Mouse (Mus musculus): Measurements from ENCODE around the gene Mfrp.
A peak's percentile ranks its signal among the peaks of the same experiment; 100 is the strongest.

The Mfrp gene

DNA sequence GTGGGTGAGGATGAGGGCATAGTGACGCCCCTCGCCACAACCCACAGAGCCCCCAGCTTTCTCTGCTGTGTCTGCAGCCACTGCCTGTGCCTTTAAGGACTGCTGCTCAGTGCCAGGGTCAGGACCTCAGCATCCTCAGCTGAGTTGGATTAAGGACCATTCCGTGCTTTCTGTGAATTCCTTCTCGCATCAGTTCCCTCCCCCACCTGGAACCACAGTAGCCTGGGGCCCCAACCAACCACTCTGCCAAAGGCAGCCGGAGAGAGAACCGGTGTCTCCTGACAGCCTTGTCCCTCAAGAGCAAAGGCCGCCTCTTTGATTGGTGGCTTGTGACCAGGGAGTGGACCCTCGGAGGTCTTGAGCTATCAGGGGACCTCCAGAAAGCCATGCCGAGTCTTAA, at the start of gene Mfrp:
TSS of gene Mfrp (plus strand) at position 240 of the 400 bp plus-strand sequence.
- DNase-seq (ENCODE audit: extremely low read depth, low read depth): no peak

DNA sequence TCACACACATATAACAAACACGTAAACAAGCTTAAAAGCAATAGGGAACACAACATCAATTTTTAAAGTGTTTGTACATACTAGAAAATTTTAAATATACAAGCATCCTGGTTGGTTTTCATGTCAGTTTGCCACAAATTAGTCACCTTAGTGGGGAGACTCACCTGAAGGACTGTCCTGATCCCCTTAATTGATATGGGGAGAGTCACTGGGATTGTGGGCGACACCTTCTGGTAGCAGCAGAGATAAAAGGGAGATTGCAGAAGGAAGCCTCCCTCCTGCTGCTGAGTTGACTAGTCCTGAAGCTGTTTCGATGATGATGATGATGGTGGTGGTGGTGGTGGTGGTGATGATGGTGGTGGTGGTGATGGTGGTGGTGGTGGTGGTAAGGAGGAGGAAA, 48.7 kb upstream of the Mfrp start:
- no peak for DNase-seq (ENCODE audit: extremely low read depth, low read depth)

GRCm38 (mm10) chr9:44053936-44054335, 47.6 kb upstream of the Mfrp start:
- DNase-seq (ENCODE audit: extremely low read depth, low read depth): no peak

GRCm38 (mm10) chr9:44058606-44059005, 42.9 kb upstream of the Mfrp start:
- no peak for DNase-seq (ENCODE audit: extremely low read depth, low read depth)

DNA sequence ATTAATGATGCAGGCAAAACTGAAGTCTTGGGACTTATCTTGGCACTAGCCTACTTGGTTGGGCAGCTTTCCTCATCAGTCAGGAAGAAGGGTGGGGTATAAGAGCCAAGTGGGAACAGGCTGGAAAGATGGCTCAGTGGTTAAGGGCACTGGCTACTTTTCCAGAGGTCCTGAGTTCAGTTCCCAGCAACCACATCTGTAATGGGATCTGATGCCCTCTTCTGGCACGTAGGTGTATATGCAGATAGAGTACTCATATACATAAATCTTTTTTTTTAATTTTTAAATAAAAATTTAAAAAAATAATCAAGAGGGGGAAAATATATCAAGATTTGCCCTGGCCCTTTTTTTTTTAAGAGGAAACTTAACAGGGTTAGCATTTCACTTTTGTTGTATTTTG, 36.4 kb upstream of the Mfrp start:
- no peak for DNase-seq (ENCODE audit: extremely low read depth, low read depth)

DNA sequence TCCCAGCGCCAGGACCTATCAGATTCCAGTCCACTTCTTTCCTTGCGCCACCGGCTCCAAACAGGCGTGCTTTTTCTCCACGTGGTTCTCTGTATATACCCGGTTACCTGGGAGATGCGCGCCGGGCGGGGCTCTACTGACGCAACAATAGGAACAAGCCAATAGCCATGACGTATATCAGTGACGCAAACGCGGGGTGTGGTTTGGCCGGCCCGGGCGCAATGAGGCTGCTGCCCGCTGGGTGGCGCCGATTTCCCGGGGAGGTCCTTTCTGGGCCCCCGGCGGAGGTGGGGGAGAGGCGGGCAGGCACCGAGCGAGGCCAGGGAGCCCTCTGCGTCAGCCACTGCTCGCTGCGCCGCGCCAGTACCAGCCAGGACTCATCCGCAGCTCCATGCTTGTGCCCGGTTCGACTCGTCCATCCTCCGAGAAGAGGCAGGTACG, 34.7 kb upstream of the Mfrp start, which contains the start of gene Usp2:
TSS of gene Usp2 (plus strand) at position 237 of the 441 bp plus-strand sequence.
- peak; percentile 91 for DNase-seq (ENCODE audit: extremely low read depth, low read depth)

GRCm38 (mm10) chr9:44067241-44067959, 34.1 kb upstream of the Mfrp start:
- DNase-seq (ENCODE audit: extremely low read depth, low read depth): peak; percentile 73

GRCm38 (mm10) chr9:44067960-44068330, 33.6 kb upstream of the Mfrp start:
- no peak for DNase-seq (ENCODE audit: extremely low read depth, low read depth)

GRCm38 (mm10) chr9:44069252-44069651, 32.3 kb upstream of the Mfrp start:
- no peak for DNase-seq (ENCODE audit: extremely low read depth, low read depth)

GRCm38 (mm10) chr9:44070113-44070843, 31.3 kb upstream of the Mfrp start:
- DNase-seq (ENCODE audit: extremely low read depth, low read depth): no peak

- DNase-seq (ENCODE audit: extremely low read depth, low read depth): no peak
Observed at GRCm38 (mm10) chr9:44070844-44071231, 30.7 kb upstream of the Mfrp start.

DNA sequence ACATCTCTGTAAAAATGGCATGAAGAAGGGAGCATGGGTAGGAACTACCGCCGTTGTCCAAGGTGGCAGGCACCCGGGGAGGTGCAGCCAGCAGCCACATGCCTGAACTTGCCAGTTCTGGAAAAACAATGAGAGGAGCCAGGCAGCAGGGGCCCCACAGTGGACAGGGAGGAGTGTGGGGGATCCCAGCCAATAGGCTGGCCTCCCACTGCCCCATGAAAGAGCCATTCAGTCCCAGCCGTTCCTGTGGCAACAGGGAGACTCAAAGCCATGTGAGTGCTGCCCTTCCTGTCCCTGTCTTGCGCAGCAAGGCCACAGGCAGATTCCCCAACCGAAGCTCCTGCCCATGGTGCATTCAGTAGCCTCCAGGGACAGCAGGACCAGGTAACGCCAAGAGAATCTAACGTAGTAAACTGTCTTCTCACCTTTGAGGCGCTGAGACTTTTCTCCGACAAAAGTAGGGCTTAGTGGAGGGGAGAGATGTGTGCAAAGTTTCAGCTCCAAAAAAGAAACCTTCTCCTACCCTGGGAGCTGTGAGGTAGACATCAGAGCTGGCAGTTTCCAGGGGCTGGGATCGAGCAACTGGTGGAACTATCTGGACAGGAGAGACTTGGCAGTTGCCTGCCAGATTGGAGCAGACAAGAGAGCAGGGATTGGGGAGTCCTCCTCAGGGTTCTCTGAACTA, 29.5 kb upstream of the Mfrp start:
- no peak for DNase-seq (ENCODE audit: extremely low read depth, low read depth)

- no peak for DNase-seq (ENCODE audit: extremely low read depth, low read depth)
Observed at GRCm38 (mm10) chr9:44072599-44072915, 29.0 kb upstream of the Mfrp start.

- DNase-seq (ENCODE audit: extremely low read depth, low read depth): no peak
Observed at GRCm38 (mm10) chr9:44073115-44073514, 28.4 kb upstream of the Mfrp start.

GRCm38 (mm10) chr9:44074395-44075275, 26.9 kb upstream of the Mfrp start:
- DNase-seq (ENCODE audit: extremely low read depth, low read depth): no peak

DNA sequence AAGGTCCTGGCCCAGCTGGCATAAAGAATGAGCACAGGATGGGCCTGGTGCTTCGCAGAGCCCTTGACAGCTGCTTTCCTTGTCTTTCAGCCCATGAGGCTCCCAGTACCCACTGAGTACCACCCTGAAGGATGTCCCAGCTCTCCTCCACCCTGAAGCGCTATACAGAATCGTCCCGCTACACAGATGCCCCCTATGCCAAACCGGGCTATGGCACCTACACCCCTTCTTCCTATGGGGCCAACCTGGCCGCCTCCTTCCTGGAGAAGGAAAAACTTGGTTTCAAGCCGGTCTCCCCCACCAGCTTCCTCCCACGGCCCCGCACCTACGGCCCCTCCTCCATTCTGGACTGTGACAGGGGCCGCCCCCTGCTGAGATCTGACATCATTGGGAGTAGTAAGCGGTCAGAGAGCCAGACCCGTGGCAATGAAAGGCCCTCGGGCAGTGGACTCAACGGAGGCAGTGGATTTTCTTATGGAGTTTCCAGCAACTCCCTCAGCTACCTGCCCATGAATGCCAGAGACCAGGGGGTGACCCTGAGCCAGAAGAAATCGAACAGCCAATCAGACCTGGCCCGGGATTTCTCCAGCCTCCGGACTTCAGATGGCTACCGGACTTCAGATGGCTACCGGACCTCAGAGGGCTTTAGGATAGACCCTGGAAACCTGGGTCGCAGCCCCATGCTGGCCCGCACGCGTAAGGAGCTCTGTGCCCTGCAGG, 26.1 kb upstream of the Mfrp start:
- DNase-seq (ENCODE audit: extremely low read depth, low read depth): no peak

DNA sequence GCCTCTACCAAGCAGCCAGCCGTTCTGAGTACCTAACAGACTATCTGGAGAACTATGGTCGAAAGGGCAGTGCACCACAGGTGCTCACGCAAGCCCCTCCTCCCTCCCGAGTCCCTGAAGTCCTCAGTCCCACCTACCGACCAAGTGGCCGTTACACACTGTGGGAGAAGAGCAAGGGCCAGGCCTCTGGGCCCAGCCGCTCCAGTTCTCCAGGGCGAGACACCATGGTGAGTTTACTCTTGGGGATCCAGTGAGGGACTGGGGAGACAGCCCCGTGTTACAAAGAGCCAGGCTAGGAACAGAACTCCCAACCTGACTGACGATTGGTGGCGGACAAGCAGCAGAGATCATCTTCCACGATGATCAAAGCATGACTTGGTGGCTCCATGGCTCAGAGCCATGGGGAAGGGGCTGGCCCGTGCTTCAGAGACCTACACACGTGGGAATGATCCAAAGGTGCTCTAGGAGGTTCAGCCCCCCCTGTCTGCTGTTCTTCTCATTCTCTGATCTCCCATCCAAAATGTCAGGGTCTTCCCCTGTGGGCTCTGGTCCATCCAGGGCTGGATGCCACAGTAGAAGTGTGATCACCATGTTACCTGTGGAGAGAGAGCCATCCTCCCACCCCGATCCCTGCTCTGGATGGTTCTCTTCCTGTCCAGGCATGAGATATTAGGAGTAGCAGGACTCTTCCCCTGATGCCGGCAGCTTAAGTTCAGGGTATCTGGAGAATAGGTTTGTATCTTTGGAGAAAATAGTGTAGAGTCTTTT, 25.3 kb upstream of the Mfrp start:
- no peak for DNase-seq (ENCODE audit: extremely low read depth, low read depth)

DNA sequence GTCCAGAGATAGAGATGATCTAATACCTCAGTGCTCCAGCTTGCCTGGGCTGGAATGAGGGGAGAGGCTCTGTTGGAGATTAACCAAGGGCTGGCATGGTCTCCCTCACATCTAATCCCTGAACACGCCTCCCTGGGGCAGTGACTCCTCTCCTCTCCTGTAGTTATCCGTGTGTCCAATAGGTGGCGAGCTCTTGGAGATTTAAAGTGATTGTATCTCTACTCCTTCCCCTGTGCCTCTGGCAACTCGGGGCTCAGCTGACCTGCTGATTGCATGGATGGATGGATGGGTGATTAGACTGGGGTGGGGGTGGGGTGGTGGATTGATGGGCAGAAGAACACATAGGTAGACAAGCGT, 24.8 kb upstream of the Mfrp start:
- no peak for DNase-seq (ENCODE audit: extremely low read depth, low read depth)

- no peak for DNase-seq (ENCODE audit: extremely low read depth, low read depth)
Observed at GRCm38 (mm10) chr9:44077266-44077910, 24.1 kb upstream of the Mfrp start.

All from MEL-GATA-1-ER (cell line).